Mouse (Mus musculus) lung, adult 2 months (tissue): Measurements from ENCODE around the gene Sar1a.

Source experiments
- CTCF ChIP-seq: fragments of 200-500 bp; IDR thresholded peaks from 2 replicates; pipeline ENCODE4 v1.5.1; 2011; ENCODE audit warnings: mild to moderate bottlenecking, low read length, control low read depth; ENCODE audit not compliant: insufficient read depth
- POLR2A ChIP-seq: fragments of 200-500 bp; IDR thresholded peaks from 2 replicates; pipeline ENCODE4 v1.6.1; 2011; ENCODE audit warnings: low read depth, mild to moderate bottlenecking, control low read depth, low read length, borderline replicate concordance; ENCODE audit errors: extremely low read depth

DNA sequence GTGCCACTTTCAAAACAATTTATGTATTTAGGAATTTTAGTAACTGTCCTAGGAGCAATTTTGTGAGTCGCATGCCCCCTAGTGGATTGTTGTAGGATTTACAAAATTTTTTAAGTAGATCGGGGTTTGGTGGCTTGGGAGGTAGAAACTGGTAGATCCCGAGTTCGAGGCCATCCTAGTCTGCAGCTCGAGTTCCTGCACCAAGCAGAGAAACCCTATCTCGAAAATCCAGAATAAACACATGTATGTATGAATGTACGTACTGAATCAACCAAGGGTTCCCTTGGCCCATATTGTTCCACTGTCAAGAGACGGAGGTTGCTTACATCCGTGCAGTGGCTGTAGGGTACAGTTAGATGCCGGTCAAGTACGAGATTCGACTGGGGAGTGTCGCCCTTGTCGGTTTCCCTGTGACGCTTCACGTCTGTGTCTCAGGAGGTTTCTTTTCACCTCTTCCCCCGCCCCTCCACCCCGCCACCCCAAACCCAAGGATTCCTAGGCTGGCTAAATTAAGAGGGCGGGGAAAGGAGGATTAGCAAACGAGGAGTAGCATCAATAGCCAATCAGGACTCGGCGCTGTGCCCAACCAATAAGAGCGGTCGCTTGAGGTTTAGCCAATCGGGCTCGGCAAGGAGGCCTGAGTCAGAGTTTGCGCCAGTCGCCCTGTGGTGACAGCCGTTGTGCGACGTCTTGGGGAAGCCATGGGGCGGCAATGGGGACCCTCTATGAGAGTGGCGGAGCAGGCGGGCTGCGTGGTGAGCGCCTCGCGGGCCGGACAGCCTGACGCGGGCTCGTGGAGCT lies 15.0 kb downstream of the Sar1a start, which contains the start of gene Tysnd1:
- TF ChIP-seq CTCF = no peak
- TF ChIP-seq POLR2A = peak; percentile 78; the same call in 1 of the 2 replicates
